Mouse (Mus musculus) regulatory T cell (primary cell): ENCODE measurements around the gene Fitm2.

ENCODE experiments used
- in situ Hi-C: fragments of 300-600 bp; cut with MboI, MseI; formaldehyde crosslinking; loops from one replicate; pipeline ENCODE4 v1.15.1; 2025; ENCODE audit warnings: high pct_unique_total_duplicates

Fitm2 gene

DNA sequence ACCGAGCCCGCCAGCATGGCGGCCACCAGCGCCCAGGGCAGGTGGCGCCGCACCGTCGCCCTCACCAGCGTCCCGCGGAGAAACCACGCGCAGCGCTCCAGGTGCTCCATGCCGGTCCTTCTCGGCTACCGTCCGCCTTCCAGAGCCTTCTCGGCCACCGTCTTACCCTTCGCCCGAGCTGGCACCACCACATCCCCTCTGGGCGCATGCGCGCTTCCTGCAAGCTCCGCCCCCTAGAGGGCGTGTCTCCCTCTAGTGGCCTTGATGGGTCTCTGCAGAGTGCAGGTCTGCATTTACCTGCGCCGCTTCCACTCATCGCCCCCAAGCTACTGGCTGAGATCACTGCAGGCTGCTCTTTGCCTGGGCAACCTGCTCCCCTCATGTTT is at the start of gene Fitm2:
Gene Fitm2 (minus strand): TSS at position 164 of the 386 bp plus-strand sequence.
- in situ Hi-C loops, result no loop called here

DNA sequence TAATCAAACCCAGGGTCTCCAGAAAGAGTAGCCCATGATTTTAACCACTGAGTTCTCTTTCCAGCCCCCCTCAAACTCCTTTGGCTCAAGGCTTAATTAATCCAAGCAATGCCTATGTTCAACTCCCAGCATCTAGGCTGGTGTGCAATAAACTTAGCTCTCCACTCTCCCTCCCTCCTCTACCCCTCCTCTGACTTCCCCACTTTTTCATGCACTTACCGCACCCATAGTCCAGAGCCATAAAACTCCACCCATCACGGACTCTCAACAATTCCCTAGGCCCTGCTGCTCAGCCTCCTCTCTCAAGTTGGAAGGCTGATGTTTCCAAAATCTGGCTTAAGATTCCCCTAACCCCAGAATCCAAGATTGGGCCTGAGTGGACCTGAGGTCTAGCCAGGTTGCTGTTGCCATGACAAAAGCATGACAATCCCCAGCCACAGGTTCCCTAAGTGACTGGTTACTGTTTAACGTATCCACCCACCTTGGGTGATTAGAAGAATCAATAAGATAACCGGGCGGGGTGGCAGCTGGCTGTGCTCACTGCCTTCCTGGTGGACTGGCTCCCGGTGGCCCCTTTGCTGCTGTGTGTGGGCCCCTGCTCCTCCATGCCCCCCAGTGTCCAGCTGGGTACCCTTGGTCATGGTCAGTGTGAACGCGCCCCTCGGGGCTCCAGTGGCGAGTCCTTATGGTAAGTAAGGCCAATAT is 34.0 kb upstream of the Fitm2 start, which contains the start of gene Hnf4a:
Gene Hnf4a (plus strand): TSS at position 509 of the 705 bp plus-strand sequence.
- in situ Hi-C loops, result no loop called here

DNA sequence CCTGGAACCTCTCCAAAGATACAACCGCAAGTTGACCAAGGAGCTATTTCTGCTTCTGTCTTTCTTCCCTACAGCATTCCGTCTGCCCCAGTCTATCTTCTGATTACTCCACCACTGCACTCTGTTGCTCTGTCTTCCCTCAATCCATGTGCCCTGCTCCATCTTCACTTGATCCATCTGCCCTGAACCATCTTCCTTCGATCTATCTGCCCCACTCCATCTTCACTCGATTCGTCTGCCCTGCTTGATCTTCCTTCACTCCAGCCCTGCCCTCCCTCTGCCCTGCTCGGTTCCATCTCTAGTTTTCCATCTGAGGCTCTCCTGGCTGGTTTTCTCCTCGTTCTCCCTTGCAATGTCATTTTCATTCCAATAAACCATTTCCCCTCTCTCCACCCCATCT is 30.8 kb upstream of the Fitm2 start:
- in situ Hi-C loops, result no loop called here

DNA sequence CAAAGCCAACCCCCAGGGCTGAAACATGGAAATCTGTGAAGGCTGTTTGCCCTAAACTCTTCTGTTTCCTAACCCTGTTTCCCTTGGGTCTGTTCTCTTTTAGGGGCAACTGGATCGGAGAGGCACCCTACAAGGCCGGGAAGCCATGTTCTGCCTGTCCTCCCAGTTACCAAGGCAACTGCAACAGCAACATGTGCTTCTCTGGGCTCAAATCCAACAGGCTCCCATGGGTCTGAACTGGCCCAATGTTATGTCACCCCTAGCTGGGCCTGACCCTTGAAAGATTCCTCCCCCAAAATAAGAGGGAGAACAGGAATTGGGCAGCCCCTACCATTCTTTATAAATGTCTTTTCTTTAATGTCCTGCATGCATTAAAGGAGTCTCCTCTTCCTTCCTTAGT is 29.8 kb upstream of the Fitm2 start:
- in situ Hi-C loops, result no loop called here

DNA sequence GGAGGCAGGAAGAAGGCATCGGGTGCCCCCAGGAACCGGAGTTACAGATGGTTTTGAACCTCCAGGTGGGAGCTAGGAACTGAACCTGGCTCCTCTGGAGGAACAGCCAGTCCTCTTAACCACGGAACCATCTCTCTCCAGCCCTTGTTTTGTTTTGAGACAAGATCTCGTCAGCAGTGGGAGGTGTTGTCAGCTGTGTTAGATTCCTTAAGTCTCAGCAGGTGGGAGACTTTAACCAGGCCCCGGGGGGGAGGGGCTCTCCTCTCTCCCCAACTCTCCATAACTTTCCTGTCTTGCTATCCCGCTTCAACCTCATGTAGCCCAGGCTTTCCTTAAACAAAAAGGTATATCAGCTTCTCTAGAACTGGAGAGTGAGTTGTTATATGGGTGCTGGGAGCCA is 22.0 kb upstream of the Fitm2 start:
- in situ Hi-C loops, result no loop called here

DNA sequence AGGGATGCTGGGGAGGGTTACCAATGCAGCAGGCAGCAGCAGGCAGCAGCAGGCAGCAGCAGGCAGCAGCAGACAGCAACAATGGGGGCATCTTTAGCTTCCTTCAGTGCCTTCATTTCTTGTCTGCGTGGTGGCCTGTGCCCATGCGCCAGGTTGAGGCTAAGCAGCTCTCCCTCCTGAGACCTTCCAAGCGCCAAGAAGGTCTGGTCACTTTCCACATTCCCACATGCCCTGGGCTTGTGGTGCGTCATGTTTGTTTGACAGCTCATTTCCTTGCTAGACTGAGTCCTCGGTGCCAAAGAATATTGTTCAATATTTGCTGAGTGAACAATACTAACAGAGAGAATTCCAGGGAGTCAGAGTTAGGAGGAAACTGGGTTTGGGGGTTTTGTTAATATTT is 21.5 kb upstream of the Fitm2 start:
- in situ Hi-C loops, result no loop called here

DNA sequence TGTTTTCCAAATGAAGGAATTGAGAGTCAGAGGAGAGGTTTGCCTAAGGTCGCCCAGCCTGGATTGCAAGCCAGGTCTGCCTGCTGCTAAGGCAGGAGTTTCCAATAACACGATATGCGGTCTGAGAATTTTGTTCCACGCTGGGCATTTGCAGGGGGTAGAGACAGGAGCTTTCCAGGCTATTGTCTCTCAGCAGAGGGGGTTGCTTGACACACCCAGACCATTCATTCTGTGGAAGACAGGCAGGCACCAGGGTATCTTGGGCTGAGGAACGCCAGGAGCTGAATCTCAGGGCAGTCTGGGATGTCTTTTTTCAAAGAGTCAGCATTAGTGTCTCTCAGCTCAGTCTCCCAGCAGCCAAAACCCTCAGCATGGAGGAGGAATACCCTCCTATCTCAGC is 20.6 kb upstream of the Fitm2 start:
- in situ Hi-C loops, result no loop called here

DNA sequence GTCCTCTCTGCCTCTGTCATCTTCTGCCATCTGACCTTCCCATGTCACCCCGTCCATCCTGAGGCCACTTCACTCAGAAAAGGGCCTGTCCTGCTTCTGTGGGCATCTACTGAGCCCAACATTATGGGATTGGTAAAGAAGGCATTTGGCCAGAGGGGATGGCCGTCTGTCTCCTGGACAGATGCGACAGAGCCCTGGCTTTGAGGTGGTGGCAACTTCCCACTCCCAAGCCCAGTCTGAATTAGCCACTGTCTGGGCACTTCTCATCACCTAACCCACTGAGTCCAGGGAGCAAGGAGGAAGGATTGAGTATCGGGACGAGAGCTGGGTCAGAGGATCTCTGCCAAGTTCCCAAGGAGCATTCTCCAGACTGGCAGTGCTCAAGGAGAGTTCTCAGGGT is 19.6 kb upstream of the Fitm2 start, which contains the start of gene R3hdml:
Gene R3hdml (plus strand): TSS at position 301 of the 400 bp plus-strand sequence.
- in situ Hi-C loops, result no loop called here

DNA sequence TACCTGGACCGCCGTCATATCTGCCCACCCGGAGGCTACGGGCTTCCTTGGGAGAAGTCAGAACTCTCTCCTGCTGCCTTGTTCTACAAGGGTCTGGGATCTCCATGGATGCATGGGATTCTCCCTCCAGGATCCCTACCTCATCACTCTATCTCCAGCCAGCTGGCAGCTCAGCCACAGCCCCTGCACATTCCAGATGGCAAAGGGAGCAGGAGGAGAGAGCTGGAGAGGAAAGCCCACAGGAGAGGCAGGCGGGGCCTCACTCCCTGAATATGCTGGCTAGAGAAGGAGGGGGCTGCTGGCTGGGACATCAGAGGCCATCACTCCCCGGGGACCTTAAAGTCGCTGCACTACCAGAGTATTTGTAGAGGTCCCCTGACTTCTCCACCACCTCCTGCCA is 18.9 kb upstream of the Fitm2 start:
- in situ Hi-C loops, result no loop called here

DNA sequence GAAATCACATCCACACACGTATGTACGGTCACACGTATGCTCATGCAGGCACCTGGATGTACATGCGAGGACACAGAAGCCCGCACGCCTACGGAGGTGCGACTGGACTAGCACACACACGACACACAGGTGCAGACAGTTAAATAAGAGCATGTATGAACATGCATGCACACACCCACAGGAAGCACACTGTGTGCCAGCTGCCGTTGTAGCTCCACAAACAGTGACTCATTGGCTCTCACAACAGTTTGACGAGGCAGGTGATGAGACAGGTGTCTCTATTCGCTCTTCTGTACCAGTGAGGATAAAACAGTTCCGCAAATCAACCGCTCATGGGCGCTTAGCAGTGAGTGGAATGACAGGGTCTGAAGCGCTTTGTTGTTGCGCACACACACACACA is 18.2 kb upstream of the Fitm2 start:
- in situ Hi-C loops, result no loop called here

DNA sequence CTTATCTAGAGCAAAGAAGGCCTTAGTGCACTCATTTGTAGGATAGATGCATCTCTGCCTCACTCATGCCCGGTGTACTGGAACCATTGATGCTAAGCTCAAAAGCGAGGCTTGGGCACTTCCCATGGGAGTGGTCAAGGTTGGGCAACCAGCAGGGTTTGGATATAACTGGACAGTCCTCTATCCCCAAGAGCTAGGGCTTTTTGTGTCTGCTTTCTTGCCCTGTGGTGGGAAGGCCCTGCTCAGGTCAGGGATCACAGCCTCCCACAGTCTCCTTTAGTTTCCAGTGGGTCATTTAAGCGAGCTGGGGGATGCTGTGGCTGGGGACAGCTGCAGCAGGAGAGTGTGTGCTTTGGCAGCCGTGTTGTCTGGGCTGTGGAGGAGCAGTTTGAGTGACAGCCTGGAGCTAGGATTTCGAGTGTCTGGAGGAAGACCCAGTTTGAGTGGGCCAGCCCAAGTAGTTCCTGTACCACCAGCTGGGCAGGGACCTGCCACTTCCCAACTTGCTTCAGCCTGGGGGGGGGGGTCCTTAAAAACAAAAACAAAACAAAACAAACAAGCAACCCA is 17.4 kb upstream of the Fitm2 start:
- in situ Hi-C loops, result no loop called here

DNA sequence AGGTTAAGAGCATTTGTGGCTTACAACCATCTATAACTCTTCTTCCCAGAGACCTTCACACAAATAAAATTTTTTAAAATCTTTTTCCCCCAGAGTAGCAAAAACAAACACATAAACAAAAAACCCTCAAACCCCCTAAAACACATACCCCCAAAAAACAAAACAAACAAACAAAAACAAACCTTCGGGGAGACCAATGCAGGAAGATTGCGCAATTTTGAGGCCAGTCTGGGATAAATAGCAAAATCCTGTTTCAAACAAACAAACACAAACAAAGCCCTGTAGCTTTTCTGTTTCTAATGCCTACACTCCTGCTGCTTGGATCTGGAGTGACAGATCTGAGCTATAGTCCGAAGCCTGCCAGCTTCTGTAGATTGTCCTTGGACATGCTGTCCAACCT is 14.9 kb upstream of the Fitm2 start:
- in situ Hi-C loops, result no loop called here

DNA sequence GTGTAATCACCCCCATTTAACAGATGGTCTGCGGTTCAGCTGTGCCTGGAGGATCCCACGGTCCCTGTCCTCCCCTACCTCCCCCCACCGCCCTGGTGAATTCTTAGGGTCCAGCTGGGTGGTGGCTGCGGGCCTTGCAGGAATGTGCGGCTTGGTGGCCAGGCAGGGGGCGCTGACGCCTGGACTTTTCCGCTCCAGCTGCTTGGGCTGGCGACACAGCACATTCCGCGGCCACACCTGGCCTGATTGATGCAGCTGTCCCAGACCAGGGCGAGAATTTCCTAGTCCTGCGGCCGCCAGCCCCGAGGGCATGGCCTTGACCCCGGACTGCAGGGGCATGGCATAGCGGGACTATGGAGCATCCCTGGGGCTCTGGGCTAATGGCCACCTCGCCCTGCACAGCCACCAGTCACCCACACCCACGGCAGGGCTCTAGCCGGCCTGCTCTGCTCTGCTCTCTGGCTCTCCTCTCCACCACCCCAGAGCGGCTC is 9.2 kb upstream of the Fitm2 start:
- in situ Hi-C loops, result no loop called here

DNA sequence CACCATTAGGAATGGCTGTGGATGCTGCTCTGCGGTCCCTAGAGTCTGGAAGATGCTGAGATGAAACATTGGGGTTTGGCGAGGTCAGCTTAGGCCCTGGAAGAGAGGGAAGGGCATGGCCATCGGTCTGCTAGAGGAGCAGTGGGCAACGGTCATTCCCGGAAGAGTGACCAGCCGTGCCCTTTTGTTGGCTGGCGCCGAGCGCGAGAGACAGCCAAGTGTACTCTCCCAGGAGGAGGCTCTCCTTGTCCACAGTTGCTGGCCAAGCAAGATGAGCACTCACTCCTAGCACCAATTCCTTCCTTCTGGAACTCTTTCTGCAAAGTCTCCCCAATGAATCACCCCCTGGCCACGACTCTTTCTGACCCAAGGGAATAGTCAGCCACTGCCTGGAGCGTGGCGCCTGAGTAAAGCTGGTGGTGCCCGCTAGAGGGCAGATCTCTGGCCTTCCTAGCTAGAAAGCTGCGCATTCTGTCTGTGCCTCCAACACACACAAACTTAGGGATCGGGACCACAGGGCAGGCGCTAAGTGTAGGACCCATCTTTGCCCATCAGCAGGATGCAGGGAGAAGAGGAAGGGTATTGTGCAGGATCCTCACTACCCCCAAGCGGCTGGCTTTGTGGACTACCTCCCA is 7.9 kb upstream of the Fitm2 start:
- in situ Hi-C loops, result no loop called here

DNA sequence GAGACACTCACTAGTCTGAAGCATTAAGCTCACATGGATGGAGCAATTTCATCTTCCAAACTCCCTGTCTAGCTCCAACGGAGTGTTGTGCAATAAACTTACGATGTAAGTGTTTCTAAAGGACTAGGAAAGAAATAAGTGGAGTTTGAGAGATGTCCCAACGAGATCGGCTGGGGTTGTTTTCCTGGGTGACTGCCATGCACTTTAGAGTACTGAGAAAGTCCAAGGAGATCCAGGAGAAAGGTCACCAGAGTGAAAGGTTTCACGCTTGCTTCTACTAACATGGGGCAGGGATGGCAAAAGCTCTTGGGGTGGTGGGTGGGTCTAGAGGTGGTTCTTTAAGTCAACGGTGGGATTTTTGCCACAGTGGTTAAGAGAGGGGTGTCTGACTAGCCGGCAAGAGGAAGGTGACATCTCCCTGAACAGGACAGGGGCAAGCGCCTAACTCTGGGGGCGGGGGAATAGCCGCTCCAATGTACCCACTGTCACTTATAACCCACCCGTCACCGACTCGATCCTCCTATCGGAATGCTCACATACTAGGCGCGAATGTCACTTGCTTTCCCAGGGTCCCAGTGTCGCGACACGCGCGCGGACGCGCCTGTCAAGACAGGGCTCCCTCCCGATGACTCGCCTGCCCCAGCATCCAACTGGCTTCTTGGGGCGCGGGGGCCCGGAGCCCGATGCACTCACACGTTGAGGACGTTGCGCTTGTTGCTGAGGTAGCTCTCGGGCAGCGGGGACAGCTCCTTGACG is 541 bp downstream of the Fitm2 start:
- in situ Hi-C loops, result no loop called here

DNA sequence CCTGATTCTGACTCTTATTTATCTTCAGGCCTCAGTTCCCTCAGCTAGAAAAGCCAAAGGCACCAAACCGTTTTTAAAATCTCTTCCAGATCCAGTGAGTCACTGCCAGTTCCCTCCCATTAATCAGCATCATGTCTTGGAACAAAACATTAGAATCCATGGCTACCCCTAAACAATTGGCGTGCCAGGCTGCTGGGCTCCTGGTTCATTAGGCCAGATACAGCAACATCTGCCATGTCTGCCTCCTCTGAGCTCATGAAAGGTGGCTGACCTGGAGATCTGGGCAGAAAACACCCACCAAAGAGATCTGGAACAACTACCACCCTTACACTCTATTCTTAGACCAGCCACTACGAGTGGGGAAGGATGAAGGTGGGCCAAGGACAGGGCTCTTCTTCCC is 1.3 kb downstream of the Fitm2 start:
- in situ Hi-C loops, result no loop called here

DNA sequence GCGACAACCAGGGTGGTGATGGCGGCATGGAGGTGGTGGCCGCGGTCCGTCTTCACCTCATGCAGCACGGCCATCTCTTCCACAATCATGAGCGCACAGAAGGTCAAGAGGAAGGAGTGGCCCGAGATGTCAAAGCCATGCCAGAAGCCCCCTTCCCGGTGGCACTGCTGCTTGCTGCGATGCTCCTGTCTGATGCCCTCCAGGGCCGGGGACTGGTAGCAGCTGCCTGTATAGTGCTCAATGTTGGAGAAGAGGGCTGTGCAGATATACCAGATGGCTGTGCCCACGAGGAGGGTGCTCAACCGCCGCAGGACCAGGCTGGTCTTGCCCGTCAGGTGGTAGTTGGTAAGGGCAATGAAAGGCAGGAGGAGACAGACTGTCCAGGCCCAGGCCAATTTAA is 2.7 kb downstream of the Fitm2 start:
- in situ Hi-C loops, result loop anchor here (5.0 kb wide), 1 partner anchor 37 kb away; no protein-coding TSS in a partner anchor

DNA sequence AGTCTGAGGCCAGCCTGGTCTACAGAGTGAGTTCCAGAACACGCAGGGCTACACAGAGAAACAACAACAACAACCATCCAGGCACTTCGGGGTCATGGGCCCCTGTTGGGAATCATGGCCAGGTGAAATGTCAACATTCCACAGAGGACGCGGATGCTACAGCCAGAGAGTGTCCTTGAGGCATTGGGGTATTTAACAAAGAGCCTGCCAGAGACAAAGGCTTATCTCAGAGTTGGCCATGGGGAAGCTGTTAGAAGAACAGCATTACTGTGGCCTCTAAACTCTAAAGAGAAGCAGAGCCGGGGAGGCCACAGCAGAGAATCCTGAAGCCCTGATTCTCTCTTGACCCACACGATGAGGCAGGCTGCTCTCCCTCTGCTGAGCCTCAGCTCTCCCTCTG is 3.6 kb downstream of the Fitm2 start:
- in situ Hi-C loops, result loop anchor here (5.0 kb wide), 1 partner anchor 37 kb away; no protein-coding TSS in a partner anchor

DNA sequence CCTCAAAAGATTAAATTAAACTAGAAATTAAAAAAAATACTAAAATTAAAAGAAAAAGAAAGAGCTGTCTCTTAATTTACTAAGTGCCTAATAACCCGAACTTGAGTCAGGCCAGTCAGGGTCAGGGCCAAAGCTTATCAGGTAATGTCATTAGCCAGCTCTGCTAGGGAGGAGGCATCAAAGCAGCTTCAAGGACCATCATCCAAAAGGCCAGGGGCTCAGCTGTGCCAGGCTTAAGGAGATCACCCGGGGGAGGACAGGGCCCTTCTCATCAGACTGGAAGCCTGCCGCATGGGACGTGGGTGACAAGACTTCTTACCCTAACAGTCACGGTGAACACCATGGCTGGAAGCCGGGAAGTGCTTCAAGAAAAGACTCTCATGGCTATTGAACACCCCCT is 4.8 kb downstream of the Fitm2 start:
- in situ Hi-C loops, result loop anchor here (5.0 kb wide), 1 partner anchor 35 kb away; no protein-coding TSS in a partner anchor

DNA sequence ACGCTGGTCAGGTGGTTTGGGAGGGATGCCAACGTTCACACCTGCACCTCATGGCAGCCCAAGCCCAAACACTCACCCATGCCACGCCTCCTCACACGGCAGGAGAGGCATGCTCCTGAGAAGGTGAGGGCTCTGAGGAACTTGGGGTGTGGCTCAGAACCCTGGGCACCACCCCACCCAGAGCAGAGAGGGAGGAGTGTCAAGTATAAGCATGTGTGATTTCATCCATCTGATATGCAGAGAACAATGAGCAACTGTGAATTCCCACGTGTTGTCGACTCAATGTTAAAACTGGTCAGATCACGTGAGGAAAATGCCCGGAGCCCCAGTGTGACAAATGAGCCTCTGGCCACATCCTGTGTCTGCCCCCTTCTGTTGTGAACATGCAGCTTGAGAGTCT is 5.7 kb downstream of the Fitm2 start:
- in situ Hi-C loops, result loop anchor here (5.0 kb wide), 1 partner anchor 34 kb away; no protein-coding TSS in a partner anchor

DNA sequence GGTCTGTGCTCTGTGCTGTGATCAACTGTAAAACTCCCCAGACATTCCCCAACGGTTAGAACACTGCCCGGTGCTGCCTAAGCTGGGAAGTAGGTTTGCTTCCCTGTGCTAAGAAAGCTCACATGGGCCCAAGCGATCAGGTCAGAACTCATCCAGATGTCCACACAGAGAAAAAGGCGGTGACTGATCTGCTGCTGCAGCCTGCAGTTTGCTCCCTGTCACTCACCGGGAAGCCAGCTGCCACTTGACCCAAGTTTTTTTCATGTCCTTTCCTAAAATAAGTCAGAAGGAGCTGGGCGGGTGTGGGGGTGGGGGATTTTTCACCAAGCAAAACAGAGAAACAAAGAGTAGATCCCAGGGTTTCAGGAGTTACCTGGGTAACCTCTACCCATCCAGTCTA is 7.9 kb downstream of the Fitm2 start:
- in situ Hi-C loops, result no loop called here

DNA sequence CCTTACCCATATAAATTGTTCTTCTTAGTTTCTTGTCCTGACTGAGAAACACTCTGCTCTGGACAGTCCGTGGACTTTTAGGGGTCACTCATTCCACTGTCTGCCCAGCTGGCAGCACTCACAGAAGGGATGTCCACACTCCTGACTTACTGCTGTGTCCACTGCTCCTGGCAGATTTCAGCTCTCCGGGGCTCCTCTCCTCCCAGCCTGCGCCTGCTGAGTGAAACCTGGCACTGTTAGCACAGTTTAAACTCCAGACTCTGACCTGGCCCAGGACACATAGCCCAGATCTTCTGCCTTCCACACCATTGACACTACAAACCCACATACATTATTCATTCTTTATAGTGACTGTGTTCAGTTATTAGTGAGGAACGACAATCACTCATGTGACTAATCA is 8.4 kb downstream of the Fitm2 start:
- in situ Hi-C loops, result no loop called here
